23 mouse cellular contexts compared by ENCODE assay signal in the genomic region with DNA sequence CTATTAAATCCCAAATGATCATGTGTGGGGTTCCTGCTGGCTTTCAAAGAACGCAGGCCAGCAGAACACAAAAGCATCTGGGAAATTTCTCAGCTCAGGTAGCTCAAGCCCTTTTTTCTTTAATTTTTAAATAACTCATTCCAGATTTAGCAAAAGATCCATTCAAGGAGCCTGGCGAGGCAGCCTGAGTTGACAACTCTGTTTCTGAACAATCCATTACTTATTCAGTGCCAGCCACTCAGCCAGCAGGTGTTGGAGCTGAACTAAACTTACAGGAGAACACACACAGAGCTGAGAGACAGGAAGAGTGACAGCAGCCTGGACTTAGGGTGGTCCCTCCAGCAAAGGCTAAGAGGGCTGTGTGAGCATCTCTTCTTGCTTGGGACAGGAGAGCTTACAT.
DNase-seq lines count a peak whose midpoint lies in the region; ATAC-seq and TF ChIP-seq lines count a peak whose summit lies in the region.
"Had no signal": no experiment of that assay in that cellular context is flagged by ENCODE, and none has a peak within 500 bp of the region (broad histone marks: within the 10 kb centered on the region; RNA-seq: fewer than 3 reads in every experiment).

No protein-coding gene starts in this region.

- H3K36me3 ChIP-seq in forebrain, postnatal 0 days (ENCODE audit: insufficient read depth), result no peaks in the 10 kb centered on the region
- H3K36me3 ChIP-seq in forebrain, embryonic 14.5 days (ENCODE audit: control insufficient read depth, insufficient read depth, low read length), result no peaks in the 10 kb centered on the region
- H3K36me3 ChIP-seq: embryonic facial prominence, embryonic 15.5 days; forebrain, embryonic 10.5 days; heart, embryonic 15.5 days; hindbrain, embryonic 13.5 days; intestine, embryonic 15.5 days had no signal

- peak; percentile 41 for DNase-seq in forebrain, postnatal 0 days
- no peak for DNase-seq in forebrain, embryonic 14.5 days (ENCODE audit: low spot score)
- peak; percentile 24 for DNase-seq in retina, postnatal 1 day
- DNase-seq in retina, embryonic 14.5 days (ENCODE audit: low spot score), result no peak
- peak; percentile 53 for DNase-seq in brain, embryonic 14.5 days (ENCODE audit: low read depth)
- DNase-seq in right cerebral cortex, postnatal 25 days, result peak; percentile 15
- no peak for DNase-seq in lung, adult 18-20 months
- DNase-seq: adrenal gland, adult 8-10 months; adrenal gland, postnatal 36 days; cerebellum, adult 18-20 months; cerebellum, adult 9-11 months; cerebellum, postnatal 36 days; gastrocnemius, postnatal 36 days; heart, adult 18-20 months; heart, postnatal 14 days; kidney, adult 18-20 months had no signal

- no peak for TF ChIP-seq POLR2A in brain, embryonic 14.5 days (IDR thresholded peaks at IDR 0.05; ENCODE audit: borderline replicate concordance, extremely low read depth, insufficient read depth, insufficient read length, poor library complexity, severe bottlenecking)

- no peaks in the 10 kb centered on the region for H3K9me3 ChIP-seq in forebrain, postnatal 0 days (ENCODE audit: low read length)
- no peaks in the 10 kb centered on the region for H3K9me3 ChIP-seq in forebrain, embryonic 14.5 days (replicated peaks; ENCODE audit: control insufficient read depth, low read length)
- H3K9me3 ChIP-seq: embryonic facial prominence, embryonic 15.5 days; forebrain, embryonic 10.5 days; heart, embryonic 15.5 days; hindbrain, embryonic 13.5 days; intestine, embryonic 15.5 days had no signal

- WGBS in forebrain, postnatal 0 days, result 24% methylated on average over 2 of the region's 2 CpGs
- 40% methylated on average over 2 of the region's 2 CpGs for WGBS in forebrain, embryonic 14.5 days

- no peaks in the 10 kb centered on the region for H3K27me3 ChIP-seq in forebrain, postnatal 0 days (ENCODE audit: insufficient read depth, low read length)
- H3K27me3 ChIP-seq in forebrain, embryonic 14.5 days (replicated peaks; ENCODE audit: control insufficient read depth, insufficient read depth, low read length), result no peaks in the 10 kb centered on the region
- H3K27me3 ChIP-seq: embryonic facial prominence, embryonic 15.5 days; heart, embryonic 15.5 days; hindbrain, embryonic 13.5 days; intestine, embryonic 15.5 days had no signal

- TF ChIP-seq CTCF in forebrain, postnatal 0 days (IDR thresholded peaks at IDR 0.05; ENCODE audit: low read depth), result no peak
- TF ChIP-seq CTCF in brain, embryonic 14.5 days (IDR thresholded peaks at IDR 0.05; ENCODE audit: borderline replicate concordance, extremely low read depth, insufficient read depth, insufficient read length), result no peak

- H3K4me1 ChIP-seq in forebrain, postnatal 0 days (ENCODE audit: insufficient read depth), result peaks cover 7% of the 10 kb centered on the region; the same call in 1 of the 2 replicates
- H3K4me1 ChIP-seq in forebrain, embryonic 14.5 days (ENCODE audit: control insufficient read depth, insufficient read depth, low read length), result no peaks in the 10 kb centered on the region; the same call in 1 of the 2 replicates
- H3K4me1 ChIP-seq: intestine, embryonic 15.5 days had no signal

- ATAC-seq in forebrain, postnatal 0 days, result peak; percentile 29; the same call in 1 of the 2 replicates
- ATAC-seq in forebrain, embryonic 14.5 days, result no peak
- ATAC-seq: intestine, embryonic 15.5 days had no signal

- no peak overlapping the region for H3K9ac ChIP-seq in forebrain, postnatal 0 days
- no peak overlapping the region for H3K9ac ChIP-seq in forebrain, embryonic 14.5 days (ENCODE audit: low read length)
- H3K9ac ChIP-seq: embryonic facial prominence, embryonic 15.5 days; heart, embryonic 15.5 days; hindbrain, embryonic 13.5 days; intestine, embryonic 15.5 days had no signal

- no peak overlapping the region for H3K4me3 ChIP-seq in forebrain, postnatal 0 days (ENCODE audit: low read depth, low read length)
- H3K4me3 ChIP-seq in forebrain, embryonic 14.5 days (ENCODE audit: low read depth, low read length), result no peak overlapping the region
- H3K4me3 ChIP-seq: embryonic facial prominence, embryonic 15.5 days; erythroblast, embryonic 14.5 days; forebrain, embryonic 10.5 days; heart, embryonic 15.5 days; hindbrain, embryonic 13.5 days; intestine, embryonic 15.5 days had no signal

- H3K4me2 ChIP-seq in forebrain, postnatal 0 days (ENCODE audit: low read depth), result no peak overlapping the region
- no peak overlapping the region for H3K4me2 ChIP-seq in forebrain, embryonic 14.5 days (ENCODE audit: low read length)
- H3K4me2 ChIP-seq: embryonic facial prominence, embryonic 15.5 days; heart, embryonic 11.5 days; heart, embryonic 15.5 days; hindbrain, embryonic 13.5 days; intestine, embryonic 15.5 days had no signal

- H3K27ac ChIP-seq in forebrain, postnatal 0 days (ENCODE audit: low read depth, low read length), result 0 out of 2 replicates have a peak overlapping the region, but pooled peaks have one; percentile 16
- no peak overlapping the region for H3K27ac ChIP-seq in forebrain, embryonic 14.5 days (ENCODE audit: low read depth, low read length)
- H3K27ac ChIP-seq: embryonic facial prominence, embryonic 15.5 days; forebrain, embryonic 10.5 days; heart, embryonic 15.5 days; hindbrain, embryonic 13.5 days; intestine, embryonic 15.5 days had no signal

Comparison
In these comparisons a context has a peak if more than half of its experiments do, and no peak if none do; other contexts are left out.
1. DNase-seq: peak in forebrain, postnatal 0 days (single experiment), retina, postnatal 1 day (single experiment), brain, embryonic 14.5 days (single experiment) and right cerebral cortex, postnatal 25 days (single experiment); none in forebrain, embryonic 14.5 days (single experiment), retina, embryonic 14.5 days (single experiment) and lung, adult 18-20 months (0 of 2).